Mouse (Mus musculus) G1E (cell line): ENCODE data around the gene Abcb5.

Experiments
- CTCF ChIP-seq: IDR thresholded peaks from 2 replicates; pipeline ENCODE4 v1.5.1; 2012; ENCODE audit warnings: low read depth, low read length, inconsistent platforms, mixed read lengths
- GATA1 ChIP-seq: IDR thresholded peaks from 2 replicates; pipeline ENCODE4 v1.6.1; 2012; ENCODE audit warnings: borderline replicate concordance, low read length, inconsistent platforms, mixed read lengths

DNA sequence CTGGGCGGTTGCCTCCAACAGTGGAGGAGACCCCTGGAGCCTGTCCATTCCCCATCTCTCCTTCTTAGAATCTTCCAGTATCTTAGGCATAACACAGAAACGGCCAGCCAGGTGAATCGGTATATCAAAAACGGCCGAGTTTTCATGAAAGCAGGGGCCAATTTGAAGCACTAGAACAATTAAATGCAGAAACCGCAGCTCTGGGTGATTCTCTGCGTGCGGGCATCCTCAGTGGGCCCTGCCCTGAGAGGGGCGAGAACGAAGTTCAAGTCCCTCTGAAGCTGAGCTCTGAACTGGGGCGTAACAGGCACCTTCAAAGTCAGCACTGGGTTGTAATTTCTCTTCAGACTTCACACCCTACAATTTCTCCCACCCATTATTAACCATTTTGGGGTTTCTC is 128.9 kb downstream of the Abcb5 start:
- TF ChIP-seq CTCF (no peak), GATA1 (no peak)
